Mouse (Mus musculus) neural tube, embryonic 10.5 days (tissue): ENCODE measurements at regions not wholly inside any gene's neighbourhood (a gene's known extent, or its start where the extent isn't known, plus 50 kb on each side); places are given as distances from the start of the nearest gene placed in this dataset.
A peak's percentile ranks its signal among the peaks of the same experiment; 100 is the strongest.

ENCODE experiments used
- DNase-seq: peaks from one replicate; pipeline ENCODE4 v3.0.0-alpha.2; 2017; ENCODE audit warnings: low spot score; ENCODE audit errors: extremely low spot score

DNA sequence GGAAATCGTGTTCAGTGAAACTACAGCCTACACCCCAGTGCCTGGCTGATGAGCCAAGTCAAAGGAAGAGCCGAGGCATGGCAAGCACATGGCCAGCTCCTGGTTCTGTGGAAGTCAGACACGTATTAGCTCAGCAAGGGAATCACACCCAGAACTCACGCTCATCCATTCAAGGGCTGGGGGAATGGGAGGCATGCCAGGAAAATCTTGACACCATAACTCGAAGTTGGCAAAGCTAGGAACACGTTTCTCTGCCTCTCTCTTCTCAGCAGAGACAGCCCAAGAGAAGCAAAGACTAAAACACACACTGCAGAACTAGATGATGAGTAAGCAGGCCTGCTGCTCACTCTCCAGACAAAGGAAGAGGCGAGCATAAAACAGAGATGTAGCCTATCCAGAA, 53.5 kb upstream of the Ypel5 start:
- DNase-seq, result no peak

DNA sequence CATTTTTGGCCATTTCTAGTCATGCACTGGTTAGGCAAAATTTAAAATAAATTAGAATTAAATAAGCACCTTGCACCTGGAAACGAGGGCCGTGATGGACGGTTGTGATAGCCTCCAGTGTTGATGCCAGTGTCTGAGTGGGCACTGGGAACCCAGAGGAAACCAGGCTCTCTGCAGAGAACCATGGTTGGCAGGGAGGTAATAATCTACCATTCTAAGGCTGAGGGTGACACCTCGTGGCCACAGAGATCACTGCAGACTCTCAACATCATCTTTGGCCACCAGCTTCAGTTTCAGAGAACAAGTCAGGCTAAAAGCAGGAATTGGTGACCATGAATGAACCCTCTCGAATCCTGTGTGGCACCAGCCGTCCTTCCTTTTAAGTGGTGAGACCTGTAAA, 54.5 kb upstream of the Ypel5 start:
- peak; percentile 62 for DNase-seq

DNA sequence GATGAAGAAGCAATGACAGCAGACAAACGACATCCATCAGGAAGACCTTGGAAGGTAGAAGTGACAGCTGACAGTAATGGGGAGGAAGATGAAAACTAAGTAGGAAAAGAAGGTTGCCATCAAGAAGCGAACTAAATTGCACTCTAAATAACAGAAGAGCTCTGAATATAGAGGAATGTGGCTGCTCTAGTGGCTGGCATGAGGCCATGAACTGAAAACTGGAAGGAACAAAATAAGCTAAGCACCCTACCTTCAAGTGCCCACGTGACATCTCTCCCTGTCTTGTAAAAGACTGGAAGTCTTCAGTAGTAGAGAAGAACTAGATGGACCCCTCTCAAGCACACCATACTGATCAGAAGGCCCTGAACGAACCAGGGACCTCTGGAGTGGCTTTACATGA, 68.0 kb upstream of the Ypel5 start:
- no peak for DNase-seq

DNA sequence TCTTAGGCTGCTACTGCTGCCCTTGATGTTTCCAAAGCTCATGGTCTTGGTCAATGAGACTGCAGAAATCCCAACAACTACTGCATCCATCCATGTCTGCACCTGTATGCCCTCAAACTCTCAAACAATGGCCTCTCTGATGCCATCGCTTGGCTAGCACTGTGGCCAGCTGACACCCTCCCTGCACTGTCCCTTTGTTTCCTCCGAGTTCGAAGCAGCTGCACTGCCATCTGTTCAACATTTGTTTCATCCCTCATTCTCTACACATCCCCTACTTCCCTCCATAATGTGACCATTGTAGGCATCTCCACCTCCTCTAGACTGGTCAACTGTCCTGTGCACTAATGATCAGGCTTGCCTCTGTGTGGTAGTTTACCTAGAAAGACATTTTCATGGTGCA, 75.3 kb upstream of the Ypel5 start:
- no peak for DNase-seq

DNA sequence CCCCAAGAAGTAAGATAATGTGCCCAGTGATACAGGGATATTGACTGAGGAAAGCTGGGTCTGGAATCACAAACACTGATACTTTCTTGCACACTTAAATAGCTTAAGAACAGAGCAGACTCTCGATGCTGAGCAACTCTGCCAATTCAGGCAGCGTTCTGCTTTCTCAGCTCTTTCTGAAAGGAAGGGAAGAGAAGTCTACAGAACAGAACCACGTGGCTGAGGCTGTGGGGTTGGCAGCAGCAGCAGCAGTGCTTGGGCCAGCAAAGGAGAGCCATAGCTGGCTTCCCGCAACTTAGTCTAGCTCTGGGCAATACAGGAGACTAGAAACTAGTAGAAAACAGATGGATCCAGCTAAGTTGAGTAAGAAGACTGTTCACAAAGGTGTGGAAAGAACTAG, 89.8 kb upstream of the Ypel5 start:
- no peak for DNase-seq

DNA sequence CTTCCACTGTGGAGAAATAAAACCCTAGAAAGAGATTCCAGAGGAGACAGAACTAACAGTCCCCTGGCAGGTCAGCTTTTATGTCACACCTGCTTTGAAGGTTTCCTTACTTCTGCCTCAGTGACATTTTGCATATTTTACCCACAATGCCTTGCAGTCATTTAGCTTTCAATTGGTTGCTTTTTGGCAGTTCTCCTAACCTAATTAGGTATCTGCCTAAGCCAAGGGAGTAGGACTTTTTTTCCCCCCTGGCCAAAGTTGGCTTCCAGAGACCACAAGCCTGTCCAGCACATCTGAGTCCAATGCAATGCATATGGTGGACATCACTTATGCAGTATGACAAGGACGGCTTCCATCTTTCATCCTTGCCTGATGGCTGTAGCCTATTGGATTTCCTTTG, 103.2 kb upstream of the Ypel5 start:
- DNase-seq, result no peak

DNA sequence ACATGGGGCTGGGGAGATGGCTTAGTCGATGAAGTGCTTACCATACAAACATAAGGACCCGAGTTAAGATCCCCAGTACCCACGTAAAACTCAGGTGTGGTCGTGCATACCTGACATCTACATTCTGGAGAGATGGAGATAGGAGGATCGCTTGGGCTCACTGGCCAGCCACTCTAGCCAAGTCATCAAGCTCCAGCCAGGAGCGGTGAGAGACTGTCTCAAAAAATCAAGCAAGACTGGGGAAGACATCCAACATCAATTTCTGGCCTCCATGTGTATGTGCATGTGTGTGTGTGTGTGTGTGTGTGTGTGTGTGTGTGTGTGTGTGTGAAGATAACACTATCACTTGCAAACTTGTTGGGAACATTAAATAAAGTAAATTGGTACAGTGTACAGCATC, 104.6 kb upstream of the Ypel5 start:
- no peak for DNase-seq

DNA sequence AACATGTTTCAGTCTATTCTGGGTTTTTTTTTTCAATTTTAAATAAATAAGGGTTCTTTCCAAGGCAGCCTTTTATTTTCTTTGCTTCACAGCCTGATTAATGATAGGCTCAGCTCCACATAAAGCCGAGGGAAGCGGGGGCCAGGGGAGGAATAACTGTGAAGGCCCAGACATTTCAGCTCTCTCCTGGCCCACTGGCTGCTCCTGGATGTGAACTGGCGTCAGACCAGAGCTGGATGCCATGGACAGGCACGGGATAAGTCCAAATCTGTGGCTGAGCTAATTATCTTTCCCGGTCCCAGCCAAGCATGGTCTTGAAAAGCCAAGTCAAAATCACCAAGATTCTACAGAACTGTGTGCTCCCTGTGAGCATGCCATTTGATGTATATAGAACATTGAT, 105.1 kb upstream of the Ypel5 start:
- no peak for DNase-seq

DNA sequence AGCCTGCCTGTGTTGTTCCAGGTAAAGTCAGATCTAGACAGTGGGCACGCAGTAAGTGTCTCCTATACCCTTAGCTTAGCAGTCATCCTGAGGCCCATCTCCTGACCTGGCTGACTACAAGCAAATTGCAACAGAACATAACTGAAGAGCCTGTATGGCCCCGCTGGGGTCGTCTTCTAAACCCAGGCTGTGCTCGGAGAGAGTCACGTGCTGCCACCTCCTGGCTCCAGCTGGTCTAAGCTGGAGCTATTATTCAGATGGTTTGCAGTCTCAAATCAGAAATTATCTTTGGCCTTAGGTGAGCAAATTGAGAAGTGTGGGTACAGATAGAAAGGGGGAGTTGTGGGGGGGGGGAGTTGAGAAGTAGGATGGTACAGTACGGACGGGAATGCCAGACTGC, 115.5 kb upstream of the Ypel5 start:
- DNase-seq, result peak; percentile 22

DNA sequence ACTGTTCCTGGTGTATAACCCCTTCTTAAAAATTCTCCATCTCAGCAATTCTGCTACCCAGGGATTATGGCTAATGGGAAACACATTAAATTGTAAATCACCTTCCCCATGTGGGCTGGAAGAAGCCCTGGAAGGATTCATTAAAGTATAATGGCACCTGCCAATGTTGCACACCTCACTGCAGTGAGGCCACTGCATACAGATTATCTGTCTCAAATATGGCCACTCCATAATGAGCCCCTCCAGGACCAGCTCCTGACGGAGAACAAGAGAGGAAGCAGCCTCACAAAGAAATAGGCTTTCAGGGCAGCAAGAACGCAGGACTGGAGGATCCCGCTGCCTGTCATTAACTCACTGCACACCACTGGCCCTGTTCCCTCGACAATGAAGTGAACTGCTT, 115.2 kb upstream of the Alk start:
- no peak for DNase-seq

DNA sequence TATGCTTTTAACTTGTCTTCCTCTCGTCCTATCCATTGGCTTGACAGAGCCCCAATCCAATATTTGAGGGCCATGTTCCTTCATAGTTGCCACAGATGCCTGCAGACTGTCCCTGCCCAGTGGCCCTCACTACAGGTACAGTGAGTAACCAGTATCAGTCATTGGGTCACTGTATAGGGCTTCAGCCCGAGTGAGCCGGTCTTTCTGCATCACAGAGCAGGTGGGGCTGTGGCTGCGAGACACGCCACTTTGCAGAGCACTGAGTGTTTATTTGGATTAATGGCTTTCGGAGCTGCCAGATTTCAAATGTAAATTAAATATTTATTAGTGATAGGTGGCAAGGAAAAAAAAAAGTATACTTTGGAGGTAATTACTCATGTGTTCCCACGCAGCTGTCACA, 87.2 kb upstream of the Alk start:
- DNase-seq, result no peak

DNA sequence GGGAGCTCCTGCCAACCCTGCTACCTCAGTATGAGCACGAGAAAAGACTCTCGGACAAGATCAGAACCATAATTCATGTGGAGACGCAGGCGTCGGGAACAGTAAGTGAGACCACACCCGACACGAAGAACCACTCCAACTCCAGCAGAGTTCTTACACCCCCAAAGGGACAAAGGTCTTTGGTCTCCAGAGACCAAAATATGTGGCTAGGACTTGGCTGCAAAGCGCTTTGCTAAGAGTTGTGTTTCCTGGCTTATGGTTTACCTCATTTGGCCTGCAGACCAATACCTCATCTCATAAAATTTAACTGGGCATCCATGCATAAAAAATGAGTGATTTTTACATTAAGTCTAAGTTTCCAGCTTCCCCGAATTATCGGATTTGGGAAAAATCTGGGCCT, 85.2 kb upstream of the Alk start:
- DNase-seq, result no peak

DNA sequence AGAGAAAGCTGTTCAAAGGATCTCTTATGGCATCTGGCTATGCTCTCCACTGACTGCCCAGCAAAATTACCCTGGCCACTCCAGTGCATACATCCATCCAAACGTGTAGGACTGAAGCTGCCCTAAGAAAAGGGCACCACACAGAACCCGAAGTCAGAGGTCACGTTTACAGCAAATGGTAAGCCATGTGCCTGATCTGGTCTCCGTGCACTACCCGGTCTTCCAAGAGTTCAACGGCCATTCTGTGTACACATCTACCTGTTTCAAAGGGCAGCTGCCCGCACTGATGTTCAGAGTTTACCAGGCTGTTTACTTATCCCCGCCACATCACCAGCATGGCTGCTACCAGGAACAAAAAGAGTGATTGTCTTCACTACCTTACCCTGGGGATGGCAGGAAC, 84.4 kb upstream of the Alk start:
- no peak for DNase-seq

DNA sequence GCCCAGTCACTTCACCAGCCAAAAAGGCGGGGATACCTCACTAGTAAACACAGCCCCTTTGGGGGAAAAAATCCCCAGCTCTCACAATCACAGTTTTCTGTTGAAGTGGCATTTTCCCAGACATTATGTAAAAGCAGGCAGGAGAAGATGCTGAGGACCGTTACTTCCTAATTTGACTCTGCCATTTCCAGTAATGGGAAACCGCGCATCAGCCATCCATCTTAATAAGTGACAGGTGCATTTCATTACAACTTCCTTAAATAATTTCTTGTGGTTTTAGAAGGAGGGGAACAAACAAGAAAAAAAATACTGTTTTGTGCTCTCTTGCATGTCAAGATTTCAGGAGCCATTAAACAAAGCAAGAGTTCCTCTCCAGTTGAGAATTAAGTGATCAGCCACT, 70.2 kb upstream of the Alk start:
- DNase-seq, result no peak

DNA sequence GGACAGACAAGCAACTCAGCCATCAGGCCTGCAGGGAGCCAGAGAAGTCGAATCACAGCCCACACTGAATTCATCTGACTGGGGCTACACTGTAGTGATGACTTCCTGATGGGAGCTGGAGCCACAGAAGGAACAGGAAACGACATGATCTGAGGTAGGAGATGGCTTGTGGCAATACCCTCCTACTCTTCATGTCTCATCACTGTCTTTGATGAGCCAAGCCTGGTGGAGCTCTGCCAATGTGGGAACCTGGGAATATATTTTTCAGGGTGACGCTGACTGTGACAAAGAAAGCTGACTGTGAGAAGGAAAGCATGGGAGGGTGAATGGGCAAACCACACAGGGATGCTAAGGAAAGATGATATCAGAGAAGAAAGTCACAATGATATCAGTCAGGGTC, 67.6 kb upstream of the Alk start:
- no peak for DNase-seq

DNA sequence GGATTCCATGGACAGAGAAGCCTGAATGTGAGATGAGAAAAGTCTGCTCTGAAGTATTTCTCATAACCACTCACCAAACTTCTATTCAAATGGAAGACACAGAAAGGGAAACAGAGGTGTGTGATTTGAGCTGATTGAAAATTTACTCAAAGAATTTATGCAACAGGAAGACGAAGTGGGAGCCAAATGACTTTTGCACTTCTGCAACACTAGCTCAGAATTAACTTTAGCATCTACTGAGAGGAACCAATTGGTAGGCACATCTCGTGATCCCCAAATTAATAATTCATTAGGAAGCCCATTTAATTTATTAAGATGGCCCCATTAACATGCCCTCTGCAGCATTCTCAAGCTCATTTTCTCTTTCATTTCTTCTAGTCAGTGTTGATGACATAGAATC, 62.5 kb upstream of the Alk start:
- no peak for DNase-seq

DNA sequence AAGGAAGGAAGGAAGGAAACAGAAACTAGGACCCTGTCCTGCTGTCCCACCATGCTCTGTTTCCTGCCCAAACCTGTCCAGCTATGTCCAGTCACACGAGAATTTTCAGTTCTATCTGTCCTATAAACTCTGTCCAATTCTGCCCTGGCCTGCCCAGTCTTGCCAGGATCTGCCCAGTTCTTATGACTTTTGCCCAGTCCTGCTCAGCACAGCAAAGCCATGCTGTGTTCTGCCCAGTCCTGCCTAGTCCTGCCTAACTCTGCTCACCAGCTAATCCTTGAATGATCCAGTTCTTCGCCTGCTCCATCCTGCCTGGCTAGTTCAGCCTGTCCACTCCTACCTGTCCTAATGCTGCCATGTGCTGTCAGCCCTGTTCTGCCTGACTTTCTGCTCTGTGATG, 57.3 kb upstream of the Alk start:
- no peak for DNase-seq

DNA sequence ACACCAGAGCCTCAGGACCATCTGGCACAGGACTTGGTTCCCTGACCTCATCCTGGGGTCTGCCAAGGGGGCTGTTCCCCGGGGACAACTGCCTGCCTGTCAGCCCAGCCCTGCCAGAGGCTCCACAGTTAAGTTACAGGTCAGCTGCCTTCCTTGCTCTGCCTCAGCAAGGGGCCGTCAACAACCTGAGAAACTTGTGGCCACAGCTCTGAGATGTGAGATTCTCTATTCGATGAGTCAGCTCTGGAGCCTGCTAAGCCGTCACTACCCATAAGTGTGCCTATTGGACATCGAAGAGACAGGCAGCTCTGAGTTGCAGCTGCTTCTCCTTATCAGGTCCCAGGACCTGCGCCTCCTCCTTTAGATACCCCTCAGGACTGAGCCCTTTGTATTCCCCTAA, 54.3 kb upstream of the Alk start:
- peak; percentile 23 for DNase-seq

DNA sequence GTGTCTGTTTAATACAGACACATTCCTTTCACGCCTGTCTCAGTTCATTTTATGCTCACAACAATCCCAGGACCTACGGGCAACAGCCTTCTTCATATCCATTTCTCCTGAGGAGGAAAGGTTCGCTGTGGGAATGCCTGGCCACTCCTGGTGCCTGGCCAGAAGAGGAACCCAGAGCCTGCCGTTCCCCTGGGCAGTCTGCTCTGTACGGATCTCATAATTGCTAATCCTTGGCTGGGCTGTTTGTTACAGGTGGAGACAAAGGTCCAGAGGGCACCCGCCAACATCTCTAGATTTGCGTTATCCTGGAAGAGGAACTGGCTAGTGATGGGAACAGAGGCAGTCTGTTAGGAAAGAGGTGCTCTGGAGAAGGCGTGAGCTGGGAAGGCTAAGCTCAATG, 53.4 kb upstream of the Alk start:
- DNase-seq, result no peak
